Mouse (Mus musculus): ENCODE data around the gene Taar8b.
"Not testable (repeated sequence)": the region's sequence is repeated elsewhere in the genome, so short reads cannot be mapped to it uniquely, and the experiment has no call there.

Gene Taar8b

GRCm38 (mm10) chr10:24092194-24092593 is at the start of gene Taar8b:
TSS of gene Taar8b (minus strand) at chr10:24092294.
- DNase-seq, result no peak

- no peak for DNase-seq
Measured at GRCm38 (mm10) chr10:24138623-24139261, 46.6 kb upstream of the Taar8b start.

- DNase-seq, result no peak
Measured at GRCm38 (mm10) chr10:24134071-24134645, 42.1 kb upstream of the Taar8b start.

- no peak for DNase-seq
Measured at GRCm38 (mm10) chr10:24133132-24133531, 41.0 kb upstream of the Taar8b start.

- no peak for DNase-seq
Measured at GRCm38 (mm10) chr10:24132273-24132672, 40.2 kb upstream of the Taar8b start.

GRCm38 (mm10) chr10:24131451-24132262 is 39.6 kb upstream of the Taar8b start:
- no peak for DNase-seq

GRCm38 (mm10) chr10:24111116-24111778 is 19.2 kb upstream of the Taar8b start:
- DNase-seq, result no peak

GRCm38 (mm10) chr10:24109434-24109833 is 17.3 kb upstream of the Taar8b start, which contains the start of gene Taar9:
TSS of gene Taar9 (minus strand) at chr10:24109534.
- DNase-seq, result not testable (repeated sequence)

GRCm38 (mm10) chr10:24108236-24108635 is 16.1 kb upstream of the Taar8b start:
- DNase-seq, result no peak

GRCm38 (mm10) chr10:24107747-24108146 is 15.7 kb upstream of the Taar8b start:
- no peak for DNase-seq

- not testable (repeated sequence) for DNase-seq
Measured at GRCm38 (mm10) chr10:24103299-24103698, 11.2 kb upstream of the Taar8b start.

- DNase-seq, result not testable (repeated sequence)
Measured at GRCm38 (mm10) chr10:24101812-24102211, 9.7 kb upstream of the Taar8b start, which contains the start of gene Taar8c. TSS of gene Taar8c (minus strand) at chr10:24101912.

- not testable (repeated sequence) for DNase-seq
Measured at GRCm38 (mm10) chr10:24097010-24097409, 4.9 kb upstream of the Taar8b start.

GRCm38 (mm10) chr10:24087168-24087567 is 4.9 kb downstream of the Taar8b start:
- no peak for DNase-seq

GRCm38 (mm10) chr10:24086555-24086954 is 5.5 kb downstream of the Taar8b start:
- DNase-seq, result no peak

GRCm38 (mm10) chr10:24085936-24086335 is 6.2 kb downstream of the Taar8b start:
- no peak for DNase-seq

GRCm38 (mm10) chr10:24080166-24080565 is 11.9 kb downstream of the Taar8b start:
- peak; percentile 21 for DNase-seq

GRCm38 (mm10) chr10:24076200-24076599 is 15.9 kb downstream of the Taar8b start, which contains the start of gene Taar8a:
TSS of gene Taar8a (plus strand) at chr10:24076500.
- DNase-seq, result not testable (repeated sequence)

- not testable (repeated sequence) for DNase-seq
Measured at GRCm38 (mm10) chr10:24074751-24075150, 17.3 kb downstream of the Taar8b start.

GRCm38 (mm10) chr10:24058986-24059385 is 33.1 kb downstream of the Taar8b start:
- no peak for DNase-seq

- DNase-seq, result no peak
Measured at GRCm38 (mm10) chr10:24052039-24052438, 40.1 kb downstream of the Taar8b start.

- DNase-seq, result no peak
Measured at GRCm38 (mm10) chr10:24049210-24049609, 42.9 kb downstream of the Taar8b start, which contains the start of gene Taar7f. TSS of gene Taar7f (plus strand) at chr10:24049510.

All from right cerebral cortex, postnatal 25 days (tissue).